Mouse (Mus musculus) midbrain, embryonic 16.5 days (tissue): ENCODE data around the gene Ino80e. TPM values are rescaled to one million over a fixed set of nuclear protein-coding genes. Genes with fewer than 3 reads are reported as not detected.

Source experiments
- ATAC-seq: fragments of 200-750 bp; cut with Nextera tagmentation; 2 replicates; pipeline ENCODE4 v1.8.0; 2017; ENCODE audit warnings: moderate TSS enrichment
- H3K27ac ChIP-seq: fragments of 300-500 bp; sonication (generic); 2 replicates; pipeline ENCODE4 v1.5.1; 2014; ENCODE audit warnings: mild to moderate bottlenecking, low read length, mixed read lengths
- H3K27me3 ChIP-seq: fragments of 300-500 bp; sonication (generic); 2 replicates; pipeline ENCODE4 v1.6.1; 2014; ENCODE audit warnings: low read depth, low read length, mixed read lengths; ENCODE audit not compliant: control insufficient read depth, insufficient read depth
- H3K36me3 ChIP-seq: fragments of 300-500 bp; sonication (generic); 2 replicates; pipeline ENCODE4 v1.6.1; 2014; ENCODE audit warnings: mild to moderate bottlenecking, low read length, moderate library complexity, mixed read lengths; ENCODE audit not compliant: control insufficient read depth, insufficient read depth
- H3K4me1 ChIP-seq: fragments of 300-500 bp; sonication (generic); 2 replicates; pipeline ENCODE4 v1.6.1; 2014; ENCODE audit warnings: mild to moderate bottlenecking, low read length, mixed read lengths; ENCODE audit not compliant: control insufficient read depth, insufficient read depth
- H3K4me2 ChIP-seq: fragments of 300-500 bp; sonication (generic); 2 replicates; pipeline ENCODE4 v1.6.1; 2014; ENCODE audit warnings: mild to moderate bottlenecking, low read length, mixed read lengths
- H3K4me3 ChIP-seq: fragments of 300-500 bp; sonication (generic); 2 replicates; pipeline ENCODE4 v1.5.1; 2014; ENCODE audit warnings: low read depth, mild to moderate bottlenecking, low read length, moderate library complexity, mixed read lengths
- H3K9ac ChIP-seq: fragments of 300-500 bp; sonication (generic); 2 replicates; pipeline ENCODE4 v1.6.1; 2014; ENCODE audit warnings: low read depth, low read length, mixed read lengths
- H3K9me3 ChIP-seq: fragments of 300-500 bp; sonication (generic); replicated peaks from 2 replicates; pipeline ENCODE4 v1.6.1; 2014; ENCODE audit warnings: mild to moderate bottlenecking, low read length, mixed read lengths; ENCODE audit not compliant: control insufficient read depth, poor library complexity, severe bottlenecking
- WGBS: fragments of 180-500 bp; shearing (Covaris S2); extraction: QIAGEN DNeasy Blood & Tissue Kit; methylation state at CpG from one replicate; pipeline ENCODE4 v1.1.7; 2014; 5-methylcytosine and 5-hydroxymethylcytosine counted together
- polyA plus RNA-seq: library from polyadenylated mRNA; unstranded; fragments of >200 nt; fragmentation: Nextera tagmentation; extraction: Ambion mirVana; gene quantifications from 2 replicates; pipeline ENCODE4 v1.2.1, GENCODE M21; 2015

The Ino80e gene
- polyA plus RNA-seq, 1 experiment from 2014 or later, result 98.3 TPM

DNA sequence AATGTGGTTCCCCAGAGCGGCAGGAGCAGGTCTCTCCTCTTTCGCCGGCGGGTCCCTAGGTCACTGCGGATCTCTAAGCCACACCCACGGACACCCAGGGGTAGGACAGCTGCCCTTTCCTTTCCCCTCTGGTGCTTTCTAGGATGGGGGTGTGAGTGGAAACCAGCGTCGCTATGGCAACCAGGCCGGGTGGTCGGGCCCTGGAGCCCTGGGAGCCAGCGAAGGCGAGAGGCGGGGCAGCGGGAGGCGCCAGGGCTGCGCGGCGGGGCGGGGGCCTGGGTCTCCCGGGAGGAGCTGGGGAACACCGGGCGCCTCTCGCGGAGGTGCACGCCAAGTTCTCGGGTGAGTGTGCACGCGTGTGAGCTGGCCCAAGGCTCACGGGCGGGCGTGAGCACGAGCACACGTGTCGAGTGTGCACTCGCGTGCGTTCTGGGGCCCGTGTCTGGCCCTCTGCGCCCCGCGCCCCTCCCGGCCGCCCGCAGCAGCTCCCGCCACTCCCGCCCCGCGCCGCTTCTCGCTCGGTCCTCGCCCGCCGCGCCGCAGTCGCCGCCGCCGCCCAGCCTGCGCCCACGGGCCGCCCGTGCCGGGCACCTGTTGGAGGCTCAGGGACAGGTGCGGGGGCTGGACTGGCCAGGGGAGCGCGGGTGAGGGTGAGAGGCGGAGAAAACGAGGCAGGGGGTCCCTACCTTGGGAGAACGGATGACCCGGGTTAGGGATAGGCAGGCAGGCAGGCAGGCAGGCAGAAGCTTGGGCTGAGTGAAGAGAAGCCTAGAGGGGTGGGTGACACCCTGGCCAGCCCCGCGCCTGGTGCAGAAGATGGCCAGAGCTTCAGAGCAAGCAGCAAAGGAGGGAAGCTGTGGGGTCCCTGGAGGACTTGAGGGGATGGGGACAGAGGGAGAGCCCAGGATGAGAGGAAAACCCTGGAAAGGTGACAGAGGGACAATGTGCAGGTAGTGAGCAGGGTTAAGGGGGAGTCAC, 14.5 kb downstream of the Ino80e start:
- Histone ChIP-seq H3K9ac (peak overlapping the region; percentile 84), H3K4me1 (peaks cover 16% of the 10 kb centered on the region), H3K9me3 (no peaks in the 10 kb centered on the region), H3K27ac (peak overlapping the region; percentile 47), H3K4me3 (peak overlapping the region; percentile 72), H3K27me3 (peaks cover 5% of the 10 kb centered on the region; the same call in 1 of the 2 replicates), H3K36me3 (peaks cover 4% of the 10 kb centered on the region), H3K4me2 (peak overlapping the region; percentile 99)
- under 1% methylated on average over 46 of the region's 74 CpGs for WGBS
- peak; percentile 55 for ATAC-seq

DNA sequence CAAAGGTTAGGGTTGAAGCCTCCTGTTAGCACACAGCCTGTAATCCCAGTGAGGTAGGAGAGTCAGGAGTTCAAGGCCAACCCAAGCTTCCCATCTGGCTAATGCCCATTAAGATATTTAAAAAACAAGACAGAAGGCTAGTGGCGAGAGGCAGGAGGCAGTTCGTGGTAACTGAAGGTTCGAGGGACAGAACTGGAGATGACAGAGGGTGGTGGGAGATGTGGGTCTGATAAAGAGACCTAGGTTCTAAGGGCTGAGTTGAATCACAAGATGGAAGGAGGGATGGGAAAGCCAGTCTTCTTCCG, 15.1 kb downstream of the Ino80e start, which contains the start of gene Doc2a:
TSS of gene Doc2a (plus strand) at position 301 of the 305 bp plus-strand sequence.
- Histone ChIP-seq H3K9me3 (no peaks in the 10 kb centered on the region), H3K4me2 (peak within 1 kb of the TSS; percentile 99), H3K4me3 (peak within 1 kb of the TSS; percentile 72), H3K27ac (peak within 1 kb of the TSS; percentile 47), H3K27me3 (peaks cover 5% of the 10 kb centered on the region; the same call in 1 of the 2 replicates), H3K36me3 (no peaks in the 10 kb centered on the region; the same call in 1 of the 2 replicates), H3K4me1 (peaks cover 16% of the 10 kb centered on the region), H3K9ac (peak within 1 kb of the TSS; percentile 84)
- WGBS, result 15% methylated on average over 4 of the region's 4 CpGs
- ATAC-seq, result no peak

DNA sequence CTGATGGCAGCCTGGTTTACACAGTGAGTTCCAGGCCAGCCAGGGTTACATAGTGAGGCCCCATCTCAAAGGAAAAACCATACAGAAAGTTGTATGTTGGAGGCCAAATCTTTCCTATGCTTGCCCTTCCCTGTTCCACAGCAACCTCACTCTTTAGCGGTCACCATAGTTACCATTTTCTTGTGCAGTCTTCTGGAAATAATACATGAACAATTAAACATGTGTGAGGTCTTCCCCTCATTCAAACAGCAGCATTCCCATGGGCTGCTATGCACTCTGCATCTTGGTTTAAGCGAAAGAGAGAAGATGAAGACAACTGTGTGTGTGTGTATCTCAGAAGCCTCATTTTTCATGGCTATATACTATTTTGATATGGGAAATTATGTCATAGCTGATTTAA, 16.7 kb downstream of the Ino80e start:
- H3K36me3 ChIP-seq, result no peaks in the 10 kb centered on the region
- H3K4me3 ChIP-seq, result no peak overlapping the region
- no peaks in the 10 kb centered on the region for H3K9me3 ChIP-seq
- 63% methylated on average over 2 of the region's 2 CpGs for WGBS
- peaks cover 16% of the 10 kb centered on the region for H3K4me1 ChIP-seq
- no peak for ATAC-seq
- no peak overlapping the region for H3K4me2 ChIP-seq
- no peak overlapping the region for H3K27ac ChIP-seq
- H3K9ac ChIP-seq, result no peak overlapping the region
- H3K27me3 ChIP-seq, result peaks cover 5% of the 10 kb centered on the region; the same call in 1 of the 2 replicates

DNA sequence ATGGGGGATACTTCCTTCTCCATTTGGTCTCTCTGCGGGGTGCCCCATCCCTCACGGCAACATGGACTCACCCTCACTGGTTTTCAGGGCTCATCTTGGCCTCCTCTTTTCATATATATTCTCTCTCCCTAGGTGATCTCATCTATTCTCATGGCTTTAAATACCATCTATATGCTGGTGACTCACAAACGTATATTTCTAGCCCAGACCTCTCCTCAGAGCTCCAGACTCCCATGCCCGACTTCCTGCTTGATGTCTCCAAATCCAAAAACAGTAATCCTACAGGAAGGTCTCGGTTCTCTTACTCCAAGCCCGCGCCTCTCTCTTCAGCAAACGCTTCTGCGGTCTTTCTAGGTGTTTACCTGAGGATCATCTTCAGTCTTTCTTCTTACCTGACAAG, 18.9 kb downstream of the Ino80e start:
- no peak for ATAC-seq
- H3K4me2 ChIP-seq, result no peak overlapping the region

DNA sequence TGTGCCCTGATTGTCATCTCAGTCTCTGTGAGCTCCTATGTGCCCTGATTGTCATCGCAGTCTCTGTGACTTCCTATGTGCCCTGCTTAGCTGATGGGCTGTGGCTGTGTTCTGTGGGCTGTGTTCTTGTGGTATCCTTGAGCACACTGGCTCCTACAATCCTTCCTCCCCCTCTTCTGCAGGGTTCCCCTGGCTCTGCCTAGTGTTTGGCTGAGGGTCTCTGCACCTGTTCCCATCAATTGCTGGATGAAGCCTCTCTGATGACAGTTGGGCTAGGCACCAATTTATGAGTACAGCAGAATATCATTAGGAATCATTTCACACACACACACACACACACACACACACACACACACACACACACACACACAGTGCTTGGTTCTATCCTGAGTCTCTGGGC, 28.9 kb downstream of the Ino80e start:
- no peaks in the 10 kb centered on the region for H3K27me3 ChIP-seq
- H3K4me3 ChIP-seq, result no peak overlapping the region
- WGBS, result 95% methylated on average over 1 of the region's 1 CpGs
- ATAC-seq, result no peak
- no peak overlapping the region for H3K4me2 ChIP-seq
- peaks cover 4% of the 10 kb centered on the region; the same call in 1 of the 2 replicates for H3K36me3 ChIP-seq
- no peak overlapping the region for H3K27ac ChIP-seq
- peaks cover 4% of the 10 kb centered on the region; the same call in 1 of the 2 replicates for H3K4me1 ChIP-seq
- H3K9ac ChIP-seq, result no peak overlapping the region
- no peaks in the 10 kb centered on the region for H3K9me3 ChIP-seq

More for the DNA sequence above, 18.9 kb downstream of the Ino80e start:
- WGBS, result 82% methylated on average over 9 of the region's 9 CpGs
- no peak overlapping the region for H3K4me3 ChIP-seq
- H3K9ac ChIP-seq, result no peak overlapping the region
- H3K9me3 ChIP-seq, result no peaks in the 10 kb centered on the region
- no peak overlapping the region for H3K27ac ChIP-seq
- peaks cover 4% of the 10 kb centered on the region; the same call in 1 of the 2 replicates for H3K4me1 ChIP-seq
- no peaks in the 10 kb centered on the region for H3K36me3 ChIP-seq
- H3K27me3 ChIP-seq, result no peaks in the 10 kb centered on the region

DNA sequence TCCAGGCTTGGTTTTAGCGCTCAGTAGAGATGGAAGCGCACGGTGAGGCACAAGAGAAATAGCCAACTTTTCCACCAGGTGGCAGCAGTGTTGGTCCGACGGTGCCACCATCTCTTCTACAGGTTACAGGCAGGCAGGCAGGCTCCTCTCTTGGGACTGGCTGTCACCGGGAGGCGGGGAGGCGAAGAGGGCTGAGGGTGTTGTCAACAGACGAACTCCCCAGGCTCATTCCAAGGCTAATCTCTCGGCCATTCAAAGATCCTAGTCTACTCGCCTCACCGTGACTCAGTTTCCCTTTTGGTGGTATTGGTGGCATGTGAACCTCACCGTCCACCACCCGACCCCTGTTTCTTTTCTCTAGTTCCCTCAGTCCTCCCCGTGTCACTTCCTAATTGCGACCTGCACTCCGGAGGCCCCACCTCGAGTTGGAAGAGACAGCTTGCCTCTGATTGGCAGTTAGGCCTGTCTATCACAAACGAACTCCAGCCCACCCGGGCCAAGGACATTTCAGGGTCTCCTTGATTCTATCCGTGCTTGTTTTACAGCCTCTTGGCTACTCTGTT, 30.1 kb downstream of the Ino80e start:
- Histone ChIP-seq H3K27me3 (no peaks in the 10 kb centered on the region), H3K4me3 (peak overlapping the region; percentile 29), H3K9ac (peak overlapping the region; percentile 38), H3K4me1 (peaks cover 4% of the 10 kb centered on the region; the same call in 1 of the 2 replicates), H3K4me2 (peak overlapping the region; percentile 63), H3K9me3 (no peaks in the 10 kb centered on the region), H3K36me3 (peaks cover 4% of the 10 kb centered on the region; the same call in 1 of the 2 replicates), H3K27ac (0 out of 2 replicates have a peak overlapping the region, but pooled peaks have one; percentile 37)
- ATAC-seq, result peak; percentile 89
- under 1% methylated on average over 21 of the region's 21 CpGs for WGBS

DNA sequence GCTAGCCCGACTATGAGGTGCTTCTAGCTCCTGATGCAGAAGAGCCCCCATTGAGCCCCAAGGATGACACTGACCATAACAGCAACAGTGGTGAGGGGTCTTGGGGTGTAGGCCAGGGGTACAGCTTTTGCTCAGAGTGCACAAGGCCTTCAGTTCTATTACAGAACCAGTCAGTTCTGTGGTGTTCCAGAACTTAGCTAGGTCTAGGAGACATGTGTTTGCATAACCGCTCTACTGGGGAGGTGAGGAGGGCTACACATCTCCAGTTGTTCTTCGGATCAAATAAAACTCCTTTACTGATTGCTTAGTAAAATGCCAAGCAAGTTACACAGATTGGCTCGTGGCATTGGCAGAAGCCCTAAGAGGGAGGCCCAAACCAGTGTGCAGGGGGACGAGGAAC, 30.6 kb downstream of the Ino80e start, which contains the start of gene 4930451I11Rik:
TSS of gene 4930451I11Rik (minus strand) at position 101 of the 400 bp plus-strand sequence.
- Histone ChIP-seq H3K9ac (peak within 1 kb of the TSS; percentile 38), H3K4me2 (peak within 1 kb of the TSS; percentile 63), H3K36me3 (peaks cover 4% of the 10 kb centered on the region; the same call in 1 of the 2 replicates), H3K27me3 (no peaks in the 10 kb centered on the region), H3K9me3 (no peaks in the 10 kb centered on the region), H3K4me1 (peaks cover 4% of the 10 kb centered on the region; the same call in 1 of the 2 replicates), H3K27ac (0 out of 2 replicates have a peak within 1 kb of the TSS, but pooled peaks have one; percentile 37), H3K4me3 (peak within 1 kb of the TSS; percentile 29)
- ATAC-seq, result 0 out of 2 replicates have a peak, but pooled peaks have one; percentile 21
- 57% methylated on average over 5 of the region's 5 CpGs for WGBS

DNA sequence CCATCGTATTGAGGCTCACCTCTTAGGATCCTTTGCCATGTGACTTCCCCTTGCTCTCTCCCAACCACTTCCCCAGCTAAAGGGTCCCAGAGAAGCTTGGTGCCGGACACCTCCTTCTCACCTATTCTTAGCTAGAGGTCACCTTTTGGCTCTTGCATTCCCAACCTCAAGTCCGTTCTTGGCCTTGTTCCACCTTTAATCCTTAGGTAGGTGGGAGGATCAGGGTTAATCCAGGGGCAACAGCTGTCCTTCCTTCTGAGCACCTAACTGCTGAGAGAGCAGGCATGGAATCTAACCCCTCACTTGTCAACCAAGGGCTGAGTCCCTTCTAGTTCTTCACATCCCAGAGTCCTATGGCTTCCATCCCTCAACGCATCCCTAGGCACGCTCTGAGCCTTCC, 36.2 kb downstream of the Ino80e start:
- no peaks in the 10 kb centered on the region for H3K9me3 ChIP-seq
- no peaks in the 10 kb centered on the region for H3K27me3 ChIP-seq
- ATAC-seq, result no peak
- H3K27ac ChIP-seq, result no peak overlapping the region
- WGBS, result 81% methylated on average over 5 of the region's 5 CpGs
- H3K4me2 ChIP-seq, result no peak overlapping the region
- peaks cover 4% of the 10 kb centered on the region; the same call in 1 of the 2 replicates for H3K36me3 ChIP-seq
- peaks cover 32% of the 10 kb centered on the region for H3K4me1 ChIP-seq
- H3K4me3 ChIP-seq, result no peak overlapping the region
- peak overlapping the region; percentile 3; the same call in 1 of the 2 replicates for H3K9ac ChIP-seq
